Mouse (Mus musculus) left cerebral cortex, adult 9 months (tissue): ENCODE measurements at regions not wholly inside any gene's neighbourhood (a gene's known extent, or its start where the extent isn't known, plus 50 kb on each side); places are given as distances from the start of the nearest gene placed in this dataset.
A peak's percentile ranks its signal among the peaks of the same experiment; 100 is the strongest.

Experiments
- DNase-seq, 2 experiments: peaks; one replicate each; pipeline ENCODE4 v3.0.0; 2022; ENCODE audit warnings: low spot score in 2 of 2

- peak; percentile 17 to 45 for DNase-seq
These were observed 108.4 kb downstream of the Gm21913 start for GRCm38 (mm10) chrY:74732116-74732515.
